Mouse (Mus musculus) liver, embryonic 14.5 days (tissue): ENCODE measurements at regions not wholly inside any gene's neighbourhood (a gene's known extent, or its start where the extent isn't known, plus 50 kb on each side); places are given as distances from the start of the nearest gene placed in this dataset.
A peak's percentile ranks its signal among the peaks of the same experiment; 100 is the strongest.

Source experiments
- CTCF ChIP-seq: IDR thresholded peaks from 2 replicates; pipeline ENCODE4 v1.5.1; 2016; ENCODE audit warnings: antibody characterized with exemption, low read depth, control low read depth
- EP300 ChIP-seq: IDR thresholded peaks from 2 replicates; pipeline ENCODE4 v1.6.1; 2016; ENCODE audit warnings: antibody characterized with exemption, low read depth

- TF ChIP-seq CTCF, result peak; percentile 39; the same call in 1 of the 2 replicates
- no peak for TF ChIP-seq EP300
Measured at GRCm38 (mm10) chr10:120306010-120306409, 79.1 kb downstream of the Llph start.
